Mouse (Mus musculus) bone marrow macrophage, adult 2 months (primary cell): ENCODE results near the gene Klhdc10. TPM values are rescaled to one million over a fixed set of nuclear protein-coding genes. Genes with fewer than 3 reads are reported as not detected.

Experiments used
- H3K27ac ChIP-seq: 2 replicates; pipeline ENCODE4 v1.5.1; 2012; ENCODE audit warnings: low read depth, low read length; ENCODE audit not compliant: insufficient read depth
- H3K4me1 ChIP-seq: 2 replicates; pipeline ENCODE4 v1.6.1; 2012; ENCODE audit warnings: low read length; ENCODE audit not compliant: control insufficient read depth, insufficient read depth
- H3K4me3 ChIP-seq: 2 replicates; pipeline ENCODE4 v1.5.1; 2012; ENCODE audit warnings: mild to moderate bottlenecking, low read length, moderate library complexity; ENCODE audit not compliant: insufficient read depth
- CTCF ChIP-seq: IDR thresholded peaks from 2 replicates; pipeline ENCODE4 v1.5.1; 2012; ENCODE audit warnings: low read depth, mild to moderate bottlenecking, low read length, moderate library complexity
- POLR2A ChIP-seq: IDR thresholded peaks from 2 replicates; pipeline ENCODE4 v1.6.1; 2012; ENCODE audit warnings: mild to moderate bottlenecking, low read depth, low read length, borderline replicate concordance
- polyA plus RNA-seq: library from polyadenylated mRNA; stranded (reverse); fragments of >200 nt; gene quantifications from 2 replicates; pipeline ENCODE4 v1.2.4, GENCODE M21; 2012; ENCODE audit not compliant: missing spikeins, insufficient read depth, insufficient read length

Klhdc10 gene
- polyA plus RNA-seq, 1 experiment, result 18.1 TPM

GRCm38 (mm10) chr6:30486504-30486903 lies 84.8 kb downstream of the Klhdc10 start:
- Histone ChIP-seq H3K27ac (no peak overlapping the region), H3K4me1 (no peaks in the 10 kb centered on the region), H3K4me3 (no peak overlapping the region)
- no peak for TF ChIP-seq POLR2A
- no peak for TF ChIP-seq CTCF

- H3K27ac ChIP-seq, result peak overlapping the region; percentile 68
Observed at GRCm38 (mm10) chr6:30499049-30499448, 97.4 kb downstream of the Klhdc10 start.

More at GRCm38 (mm10) chr6:30499049-30499448, 97.4 kb downstream of the Klhdc10 start:
- no peak for TF ChIP-seq POLR2A
- TF ChIP-seq CTCF, result no peak
- Histone ChIP-seq H3K4me1 (peaks cover 14% of the 10 kb centered on the region), H3K4me3 (no peak overlapping the region)

Other genes starting within 250 kb of the Klhdc10 start
- 38.6 and 39.4 TPM in 2 replicates for gene Ube2h, start 97.3 kb upstream of the Klhdc10 start, polyA plus RNA-seq
- gene Zc3hc1, start 10.8 kb upstream of the Klhdc10 start, polyA plus RNA-seq, result 16.7 and 18.9 TPM in 2 replicates
- gene Tmem209, start 107.9 kb downstream of the Klhdc10 start, polyA plus RNA-seq, result 23.9 and 31.8 TPM in 2 replicates
- not detected in 2 replicates for gene Ssmem1, start 108.0 kb downstream of the Klhdc10 start, polyA plus RNA-seq
- gene Cpa2, start 139.7 kb downstream of the Klhdc10 start, polyA plus RNA-seq, result not detected in 2 replicates
- not detected in 2 replicates for gene Cpa4, start 166.5 kb downstream of the Klhdc10 start, polyA plus RNA-seq
- gene Cpa5, start 209.1 kb downstream of the Klhdc10 start, polyA plus RNA-seq, result not detected in 2 replicates
- not detected in 2 replicates for gene Cpa1, start 237.3 kb downstream of the Klhdc10 start, polyA plus RNA-seq